In the genomic region with DNA sequence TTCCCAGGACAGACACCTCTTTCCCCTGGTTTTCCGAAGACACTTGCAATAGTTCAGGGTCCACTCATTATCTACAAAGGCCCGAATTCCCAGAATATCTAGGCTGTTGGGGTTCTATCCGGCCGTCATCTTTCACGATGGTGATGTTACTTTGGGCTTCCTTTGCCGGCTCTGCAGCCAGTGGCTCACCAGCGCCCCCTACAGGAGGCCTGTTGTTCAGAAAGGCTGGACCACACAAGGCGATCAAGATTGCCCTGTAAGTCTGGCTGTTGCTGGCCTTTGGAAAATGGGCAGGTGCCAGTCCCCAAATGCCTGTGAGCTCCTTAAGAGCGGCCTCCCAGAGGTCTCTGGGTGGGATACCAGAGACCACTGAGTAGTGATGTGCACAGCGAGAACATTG, we compare ENCODE assay signal across 8 mouse cellular contexts. TPM values are rescaled to one million over a fixed set of nuclear protein-coding genes. Genes with fewer than 3 reads are reported as not detected.
A peak's percentile ranks its signal among the peaks of the same experiment; 100 is the strongest.
DNase-seq lines count a peak whose midpoint lies in the region; ATAC-seq and TF ChIP-seq lines count a peak whose summit lies in the region.

No protein-coding gene starts in this region.

- no peaks in the 10 kb centered on the region for H3K36me3 ChIP-seq in forebrain, postnatal 0 days (ENCODE audit: insufficient read depth)
- no peaks in the 10 kb centered on the region for H3K36me3 ChIP-seq in hindbrain, embryonic 10.5 days

- H3K4me2 ChIP-seq in forebrain, postnatal 0 days (ENCODE audit: low read depth) = peak overlapping the region; percentile 57

- DNase-seq in Muller cell, postnatal 12 days (ENCODE audit: inconsistent ontology term) = peak; percentile 66
- DNase-seq in cerebellum, adult 18-20 months = peak; percentile 85 to 91
- peak; percentile 88 for DNase-seq in forebrain, postnatal 0 days
- DNase-seq in hindbrain, embryonic 10.5 days (ENCODE audit: low spot score) = peak; percentile 86
- DNase-seq in layer of hippocampus, adult 9-11 months = peak; percentile 73
- peak; percentile 50 for DNase-seq in lung, postnatal 25 days (ENCODE audit: low spot score)
- peak; percentile 86 for DNase-seq in retina, postnatal 1 day
- peak; percentile 86 for DNase-seq in urinary bladder, postnatal 25 days (ENCODE audit: low spot score)

- peak; percentile 92 for TF ChIP-seq CTCF in forebrain, postnatal 0 days (IDR thresholded peaks at IDR 0.05; ENCODE audit: low read depth)

- H3K4me1 ChIP-seq in forebrain, postnatal 0 days (ENCODE audit: insufficient read depth) = no peaks in the 10 kb centered on the region
- peaks cover 10% of the 10 kb centered on the region; the same call in 1 of the 2 replicates for H3K4me1 ChIP-seq in hindbrain, embryonic 10.5 days (replicated peaks)

- H3K27me3 ChIP-seq in forebrain, postnatal 0 days (ENCODE audit: insufficient read depth, low read length) = no peaks in the 10 kb centered on the region
- H3K27me3 ChIP-seq in hindbrain, embryonic 10.5 days (ENCODE audit: insufficient read depth, poor library complexity, severe bottlenecking) = peaks cover 19% of the 10 kb centered on the region

- peak overlapping the region; percentile 29 for H3K4me3 ChIP-seq in forebrain, postnatal 0 days (ENCODE audit: low read depth, low read length)
- peak overlapping the region; percentile 40 for H3K4me3 ChIP-seq in hindbrain, embryonic 10.5 days

- peak; percentile 86 for ATAC-seq in forebrain, postnatal 0 days

- 10% methylated on average over 10 of the region's 10 CpGs for WGBS in forebrain, postnatal 0 days
- 12% methylated on average over 10 of the region's 10 CpGs for WGBS in hindbrain, embryonic 10.5 days

- H3K9ac ChIP-seq in forebrain, postnatal 0 days = peak overlapping the region; percentile 40; the same call in 1 of the 2 replicates

- H3K9me3 ChIP-seq in forebrain, postnatal 0 days (ENCODE audit: low read length) = no peaks in the 10 kb centered on the region
- H3K9me3 ChIP-seq in hindbrain, embryonic 10.5 days = no peaks in the 10 kb centered on the region

- H3K27ac ChIP-seq in forebrain, postnatal 0 days (ENCODE audit: low read depth, low read length) = 0 out of 2 replicates have a peak overlapping the region, but pooled peaks have one; percentile 30
- no peak overlapping the region for H3K27ac ChIP-seq in hindbrain, embryonic 10.5 days

RNA-seq across cellular contexts. Expression of gene Nphp4, which starts 41.3 kb away (rescaled TPM):
- total RNA-seq in forebrain, postnatal 0 days (2014; rRNA removed) = 5.5 and 6.5 TPM in 2 replicates
- 2.6 and 3.5 TPM in 2 replicates for polyA plus RNA-seq in forebrain, postnatal 0 days (2015; fragmentation: Nextera tagmentation; extraction: Ambion mirVana)
- polyA plus RNA-seq in hindbrain, embryonic 10.5 days (2016; fragmentation: Nextera tagmentation; extraction: Ambion mirVana) = 7.3 and 9.9 TPM in 2 replicates

RNA-seq across cellular contexts. Expression of gene Kcnab2, which starts 42.4 kb away (rescaled TPM):
- 31.5 and 38.6 TPM in 2 replicates for total RNA-seq in forebrain, postnatal 0 days (2014; rRNA removed)
- 20.9 and 24.2 TPM in 2 replicates for polyA plus RNA-seq in forebrain, postnatal 0 days (2015; fragmentation: Nextera tagmentation; extraction: Ambion mirVana)
- polyA plus RNA-seq in hindbrain, embryonic 10.5 days (2016; fragmentation: Nextera tagmentation; extraction: Ambion mirVana) = 11.6 and 16.0 TPM in 2 replicates
